14 mouse cellular contexts compared by ENCODE assay signal in the genomic region with DNA sequence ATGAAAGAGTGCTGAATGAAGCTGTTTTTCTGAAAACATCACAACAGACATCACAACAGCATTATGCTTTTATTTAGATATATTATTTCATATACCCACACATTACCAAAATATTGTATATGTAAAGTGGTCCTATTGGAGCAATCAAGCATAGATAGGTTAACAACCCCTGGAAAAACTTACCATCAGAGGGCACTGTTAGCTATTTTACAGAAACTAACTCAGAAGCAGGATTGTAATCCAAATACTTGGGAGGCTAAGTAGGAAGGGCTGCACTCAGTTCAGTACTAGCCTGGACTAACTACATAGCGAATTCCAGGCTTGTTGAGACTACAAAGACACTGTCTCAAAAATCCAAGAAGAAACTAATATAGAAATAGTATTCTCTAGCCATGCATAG. TPM values are rescaled to one million over a fixed set of nuclear protein-coding genes. Genes with fewer than 3 reads are reported as not detected.
A peak's percentile ranks its signal among the peaks of the same experiment; 100 is the strongest.
DNase-seq lines count a peak whose midpoint lies in the region; ATAC-seq lines count a peak whose summit lies in the region.
"Had no signal": no experiment of that assay in that cellular context is flagged by ENCODE, and none has a peak within 500 bp of the region (broad histone marks: within the 10 kb centered on the region; RNA-seq: fewer than 3 reads in every experiment).

No protein-coding gene starts in this region.

- intact Hi-C loops in gastrocnemius, postnatal 36 days (cut with DNase I): no loop called here

- no peak overlapping the region for H3K27ac ChIP-seq in hindbrain, embryonic 11.5 days (ENCODE audit: low read depth, low read length)
- H3K27ac ChIP-seq: embryonic facial prominence, embryonic 15.5 days; forebrain, embryonic 15.5 days; heart, embryonic 15.5 days; liver, embryonic 14.5 days had no signal

- H3K36me3 ChIP-seq in hindbrain, embryonic 11.5 days (ENCODE audit: control insufficient read depth, insufficient read depth, low read length): peaks cover 3% of the 10 kb centered on the region; the same call in 1 of the 2 replicates

- H3K27me3 ChIP-seq in hindbrain, embryonic 11.5 days (ENCODE audit: control insufficient read depth, insufficient read depth, low read length): no peaks in the 10 kb centered on the region
- H3K27me3 ChIP-seq: embryonic facial prominence, embryonic 15.5 days; forebrain, embryonic 15.5 days; heart, embryonic 15.5 days had no signal

- WGBS in hindbrain, embryonic 11.5 days: 92% methylated on average over 1 of the region's 1 CpGs

- no peaks in the 10 kb centered on the region for H3K4me1 ChIP-seq in hindbrain, embryonic 11.5 days (replicated peaks; ENCODE audit: control insufficient read depth, insufficient read depth, low read length)
- H3K4me1 ChIP-seq: embryonic facial prominence, embryonic 15.5 days; forebrain, embryonic 15.5 days; heart, embryonic 15.5 days had no signal

- no peak overlapping the region for H3K4me2 ChIP-seq in hindbrain, embryonic 11.5 days (replicated peaks; ENCODE audit: low read depth, low read length)
- H3K4me2 ChIP-seq: embryonic facial prominence, embryonic 15.5 days; forebrain, embryonic 15.5 days; heart, embryonic 15.5 days had no signal

- no peaks in the 10 kb centered on the region for H3K9me3 ChIP-seq in hindbrain, embryonic 11.5 days (ENCODE audit: control insufficient read depth, low read length)
- H3K9me3 ChIP-seq: embryonic facial prominence, embryonic 15.5 days; forebrain, embryonic 15.5 days; heart, embryonic 15.5 days had no signal

- no peak overlapping the region for H3K9ac ChIP-seq in hindbrain, embryonic 11.5 days (ENCODE audit: low read depth, low read length)
- H3K9ac ChIP-seq: embryonic facial prominence, embryonic 15.5 days; forebrain, embryonic 15.5 days; heart, embryonic 15.5 days; liver, embryonic 14.5 days had no signal

- DNase-seq in cerebellum, postnatal 10 days: peak; percentile 5 to 20
- no peak for DNase-seq in cerebellum, adult 8-10 months
- peak; percentile 42 for DNase-seq in kidney, adult 9 months
- DNase-seq in kidney, postnatal 4 days: no peak
- peak; percentile 25 for DNase-seq in thymus, postnatal 0 days (ENCODE audit: low spot score)
- no peak for DNase-seq in thymus, postnatal 36 days
- no peak for DNase-seq in hindbrain, embryonic 11.5 days (ENCODE audit: low spot score)
- no peak for DNase-seq in gastrocnemius, postnatal 36 days
- DNase-seq: cerebellum, postnatal 25 days; spleen, adult 18-20 months had no signal

- no peak overlapping the region for H3K4me3 ChIP-seq in hindbrain, embryonic 11.5 days (ENCODE audit: low read depth, low read length)
- H3K4me3 ChIP-seq: embryonic facial prominence, embryonic 15.5 days; forebrain, embryonic 15.5 days; heart, embryonic 15.5 days had no signal

- no peak for ATAC-seq in hindbrain, embryonic 11.5 days (ENCODE audit: low FRiP score)
- ATAC-seq: forebrain, embryonic 15.5 days had no signal

RNA-seq across cellular contexts. Expression of gene Nup98, which starts 17.6 kb away (rescaled TPM):
- polyA plus RNA-seq in thymus, postnatal 0 days (2015; fragmentation: Nextera tagmentation; extraction: Ambion mirVana): 21.1 and 24.3 TPM in 2 replicates
- polyA plus RNA-seq in hindbrain, embryonic 11.5 days (2014; fragmentation: Nextera tagmentation; extraction: Ambion mirVana): 40.0 and 42.1 TPM in 2 replicates
- total RNA-seq in gastrocnemius, postnatal 36 days (2021): 10 to 100 TPM; 20.8 to 22.6 TPM

RNA-seq across cellular contexts. Expression of gene Pgap2, which starts 17.7 kb away (rescaled TPM):
- 54.3 and 59.6 TPM in 2 replicates for polyA plus RNA-seq in thymus, postnatal 0 days (2015; fragmentation: Nextera tagmentation; extraction: Ambion mirVana)
- polyA plus RNA-seq in hindbrain, embryonic 11.5 days (2014; fragmentation: Nextera tagmentation; extraction: Ambion mirVana): 47.4 and 50.3 TPM in 2 replicates
- 10 to 100 TPM; 23.3 to 25.4 TPM for total RNA-seq in gastrocnemius, postnatal 36 days (2021)

Comparison
In these comparisons a context has a peak if more than half of its experiments do, and no peak if none do; other contexts are left out.
1. DNase-seq: peak in cerebellum, postnatal 10 days (2 of 2), kidney, adult 9 months (single experiment) and thymus, postnatal 0 days (single experiment); none in cerebellum, adult 8-10 months (single experiment), kidney, postnatal 4 days (0 of 2), thymus, postnatal 36 days (0 of 2), hindbrain, embryonic 11.5 days (single experiment) and gastrocnemius, postnatal 36 days (0 of 2).